Mouse (Mus musculus) kidney, postnatal 14 days (tissue): Measurements from ENCODE around the gene Fgfr4.

Experiments
- DNase-seq: peaks from one replicate; pipeline ENCODE4 v3.0.0; 2022; ENCODE audit warnings: mixed read lengths

Fgfr4 gene

GRCm38 (mm10) chr13:55210971-55211220 is 58.5 kb downstream of the Fgfr4 start:
- DNase-seq = no peak

- DNase-seq = peak; percentile 94
These were observed 59.0 kb downstream of the Fgfr4 start for GRCm38 (mm10) chr13:55211221-55212010.

- no peak for DNase-seq
These were observed 59.5 kb downstream of the Fgfr4 start for GRCm38 (mm10) chr13:55212011-55212360.

DNA sequence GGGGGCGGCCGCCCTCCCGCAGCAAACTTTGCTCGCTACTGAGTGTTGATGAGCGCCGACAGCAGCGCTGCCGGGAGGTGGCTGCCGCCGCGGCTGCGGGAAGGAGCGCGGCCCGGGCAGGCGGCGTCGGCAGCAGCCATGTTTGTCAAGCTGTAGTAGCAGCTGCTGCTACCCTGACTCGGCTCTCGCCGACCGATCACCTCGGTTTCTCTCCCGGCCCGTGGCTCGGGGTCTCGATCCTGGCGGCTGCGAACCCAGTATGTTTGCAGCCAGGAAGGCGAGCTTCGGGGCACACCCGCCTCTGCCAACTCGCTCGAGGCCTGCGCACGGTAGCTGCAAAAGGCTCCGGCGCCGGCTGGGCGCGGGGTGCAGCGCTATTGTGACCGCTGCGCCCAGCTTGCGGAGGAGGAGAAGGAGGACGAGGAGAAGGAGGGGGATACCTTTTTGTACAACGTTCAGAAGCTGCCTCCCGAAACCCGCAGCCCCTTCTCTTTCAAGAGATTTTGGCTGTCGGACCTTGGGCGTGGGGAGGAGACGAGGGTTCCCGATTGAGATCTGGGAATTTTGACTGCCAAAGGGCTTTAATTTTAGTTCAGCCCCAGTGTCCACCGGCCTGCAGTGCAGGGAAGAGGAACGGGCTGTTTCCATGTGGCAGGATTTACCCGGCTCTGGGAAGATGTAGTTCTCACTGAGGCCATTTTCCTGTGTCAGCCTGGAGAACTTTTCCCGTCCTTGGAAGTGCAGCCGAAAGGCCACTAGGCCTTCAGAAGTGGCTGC is 60.1 kb downstream of the Fgfr4 start:
- DNase-seq = peak; percentile 80

- no peak for DNase-seq
These were observed 60.8 kb downstream of the Fgfr4 start for GRCm38 (mm10) chr13:55213138-55213806.
